Mouse (Mus musculus) heart, adult 2 months (tissue): ENCODE measurements around the gene Wipf3. TPM values are rescaled to one million over a fixed set of nuclear protein-coding genes. Genes with fewer than 3 reads are reported as not detected.

Experiments
- DNase-seq, 2 experiments: peaks; one replicate each; pipeline ENCODE4 v3.0.0; 2021
- H3K27ac ChIP-seq: fragments of 200-600 bp; 2 replicates; pipeline ENCODE4 v1.8.1; 2022
- H3K27me3 ChIP-seq: fragments of 200-500 bp; 2 replicates; pipeline ENCODE4 v1.6.1; 2012; ENCODE audit warnings: mild to moderate bottlenecking, low read length, inconsistent platforms, mixed read lengths; ENCODE audit not compliant: control insufficient read depth, insufficient read depth
- H3K36me3 ChIP-seq: fragments of 200-500 bp; 2 replicates; pipeline ENCODE4 v1.6.1; 2012; ENCODE audit warnings: low read length, inconsistent platforms; ENCODE audit not compliant: control insufficient read depth, insufficient read depth
- H3K4me1 ChIP-seq: fragments of 200-500 bp; 2 replicates; pipeline ENCODE4 v1.6.1; 2011; ENCODE audit warnings: low read length; ENCODE audit not compliant: control insufficient read depth, insufficient read depth
- H3K4me3 ChIP-seq: fragments of 200-600 bp; 2 replicates; pipeline ENCODE4 v1.8.1; 2022
- H3K79me2 ChIP-seq: fragments of 200-500 bp; replicated peaks from 2 replicates; pipeline ENCODE4 v1.6.1; 2012; ENCODE audit warnings: mild to moderate bottlenecking, inconsistent platforms, low read length, moderate library complexity, mixed read lengths; ENCODE audit not compliant: control insufficient read depth, insufficient read depth
- H3K9ac ChIP-seq: fragments of 200-500 bp; 2 replicates; pipeline ENCODE4 v1.6.1; 2012; ENCODE audit warnings: low read depth, mild to moderate bottlenecking, control low read depth, inconsistent platforms, low read length, mixed read lengths
- CTCF ChIP-seq: fragments of 200-600 bp; IDR thresholded peaks from 2 replicates; pipeline ENCODE4 v1.8.1; 2022; ENCODE audit warnings: antibody characterized with exemption, mild to moderate bottlenecking, moderate library complexity
- EP300 ChIP-seq: fragments of 200-500 bp; IDR thresholded peaks from 2 replicates; pipeline ENCODE4 v1.6.1; 2011; ENCODE audit warnings: low read depth, low read length, control low read depth; ENCODE audit not compliant: insufficient read depth
- POLR2A ChIP-seq: fragments of 200-500 bp; IDR thresholded peaks from 2 replicates; pipeline ENCODE4 v1.6.1; 2011; ENCODE audit warnings: mild to moderate bottlenecking, low read depth, low read length, control low read depth; ENCODE audit not compliant: insufficient read depth
- WGBS: fragments of 180-500 bp; shearing (Covaris S2); methylation state at CpG from one replicate; pipeline ENCODE4 v1.1.7; 2018; 5-methylcytosine and 5-hydroxymethylcytosine counted together
- intact Hi-C: fragments of 180-260 bp; cut with DNase I; formaldehyde crosslinking; loops from one replicate; pipeline ENCODE4 v1.15.1; 2025
- polyA plus RNA-seq: library from polyadenylated mRNA; depleted of rRNA; stranded (reverse); fragments of >200 nt; gene quantifications from 2 replicates; pipeline ENCODE4 v1.2.3, GENCODE M21; 2012
- total RNA-seq, 2 experiments: library from RNA; stranded (reverse); gene quantifications; 2 replicates each; pipeline ENCODE4 v1.2.3; 2021

Gene Wipf3
- total and polyA plus RNA-seq, 3 experiments, result 12.2 to 47.2 (median 26.3) TPM

GRCm38 (mm10) chr6:54485000-54485399 lies 55.6 kb downstream of the Wipf3 start:
- intact Hi-C loops, result loop anchor here (2.0 kb wide), 1 partner anchor 22 kb away; no protein-coding TSS in a partner anchor
- no peak for TF ChIP-seq POLR2A
- no peak for TF ChIP-seq EP300
- TF ChIP-seq CTCF, result no peak
- H3K79me2 ChIP-seq, result no peaks in the 10 kb centered on the region
- H3K9ac ChIP-seq, result no peak overlapping the region
- WGBS, result 78% methylated on average over 11 of the region's 12 CpGs
- H3K4me1 ChIP-seq, result peaks cover 2% of the 10 kb centered on the region; the same call in 1 of the 2 replicates
- H3K36me3 ChIP-seq, result no peaks in the 10 kb centered on the region
- no peak overlapping the region for H3K27ac ChIP-seq
- no peak for DNase-seq
- no peaks in the 10 kb centered on the region for H3K27me3 ChIP-seq
- H3K4me3 ChIP-seq, result no peak overlapping the region

DNA sequence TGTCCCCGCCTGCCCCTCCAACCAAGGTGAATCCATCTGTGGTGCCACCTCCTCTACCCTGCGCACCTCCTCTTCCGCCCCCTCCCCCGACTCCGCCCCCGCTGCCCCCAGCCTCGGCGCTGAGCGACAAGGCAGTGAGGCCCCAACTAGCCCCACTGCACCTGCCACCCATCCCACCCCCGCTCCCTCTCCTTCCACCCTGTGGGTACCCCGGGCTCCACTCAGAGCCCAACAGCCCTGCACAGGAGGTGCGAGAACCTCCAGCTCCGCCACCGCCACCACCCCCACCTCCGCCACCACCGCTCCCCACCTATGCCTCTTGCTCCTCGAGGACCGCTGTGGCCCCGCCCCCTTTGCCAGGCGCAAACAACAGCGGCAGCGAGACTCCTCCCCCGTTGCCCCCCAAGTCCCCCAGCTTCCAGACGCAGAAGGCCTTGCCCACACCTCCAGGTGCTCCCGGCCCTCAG lies 56.1 kb downstream of the Wipf3 start:
- WGBS, result 58% methylated on average over 25 of the region's 25 CpGs
- Histone ChIP-seq H3K36me3 (no peaks in the 10 kb centered on the region), H3K27me3 (no peaks in the 10 kb centered on the region), H3K79me2 (no peaks in the 10 kb centered on the region), H3K9ac (no peak overlapping the region), H3K4me3 (no peak overlapping the region), H3K27ac (no peak overlapping the region), H3K4me1 (peaks cover 2% of the 10 kb centered on the region; the same call in 1 of the 2 replicates)
- no peak for TF ChIP-seq CTCF
- TF ChIP-seq EP300, result no peak
- TF ChIP-seq POLR2A, result no peak
- no peak for DNase-seq
- intact Hi-C loops, result loop anchor here (2.0 kb wide), 1 partner anchor 21 kb away; no protein-coding TSS in a partner anchor

DNA sequence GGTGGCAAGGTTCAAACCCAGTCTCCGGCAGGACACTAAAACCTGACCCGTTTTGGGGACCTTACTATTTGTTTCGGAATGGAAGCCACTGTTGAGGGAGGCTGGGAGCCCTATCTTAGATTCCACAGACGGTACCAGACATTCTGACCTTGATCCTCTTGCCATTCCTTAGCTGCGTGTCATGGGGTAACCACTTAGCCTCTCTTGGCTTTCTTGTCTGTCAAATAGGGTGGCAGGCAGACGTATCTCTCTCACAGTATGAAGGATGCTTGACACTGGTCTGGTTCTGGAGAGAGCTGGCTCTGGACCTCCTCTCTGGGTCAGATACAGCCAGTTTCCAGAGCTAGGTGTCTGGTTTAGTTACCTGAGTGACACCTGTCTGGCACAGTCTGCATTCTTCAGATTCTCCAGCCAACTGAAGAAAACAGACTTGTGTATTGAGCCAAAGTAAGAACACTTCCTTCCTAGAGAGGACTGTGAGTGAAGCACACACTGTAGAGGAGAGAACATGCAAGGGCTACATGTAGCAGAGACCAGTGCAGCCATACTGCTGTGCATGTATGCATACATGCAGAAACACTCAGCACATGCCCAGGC lies 56.7 kb downstream of the Wipf3 start:
- Histone ChIP-seq H3K4me1 (peaks cover 2% of the 10 kb centered on the region; the same call in 1 of the 2 replicates), H3K79me2 (no peaks in the 10 kb centered on the region), H3K27me3 (no peaks in the 10 kb centered on the region), H3K36me3 (no peaks in the 10 kb centered on the region), H3K4me3 (no peak overlapping the region), H3K9ac (no peak overlapping the region), H3K27ac (no peak overlapping the region)
- TF ChIP-seq CTCF (no peak), EP300 (no peak), POLR2A (no peak)
- no peak for DNase-seq
- WGBS, result 58% methylated on average over 6 of the region's 6 CpGs
- intact Hi-C loops, result loop anchor here (2.0 kb wide), 1 partner anchor 21 kb away; no protein-coding TSS in a partner anchor

DNA sequence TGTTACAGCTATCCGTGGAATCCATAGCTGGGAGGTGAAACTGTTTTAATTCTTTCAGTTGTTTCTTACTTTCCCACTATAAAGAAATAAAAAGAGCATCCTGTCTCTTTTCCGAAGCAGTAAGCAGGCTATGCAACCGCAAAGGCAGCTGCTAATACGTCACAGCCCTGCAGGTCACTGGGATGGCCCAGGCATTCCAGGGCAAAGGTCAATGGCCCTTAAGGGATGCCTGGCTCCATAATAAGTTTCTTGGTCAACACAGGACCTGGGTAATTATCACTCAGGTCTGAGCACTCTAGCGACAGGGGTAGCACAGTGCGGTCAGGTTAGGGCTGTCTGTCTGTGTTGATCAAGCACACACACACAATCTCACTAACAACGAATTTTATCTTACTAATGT lies 61.7 kb downstream of the Wipf3 start:
- Histone ChIP-seq H3K4me3 (no peak overlapping the region), H3K36me3 (no peaks in the 10 kb centered on the region), H3K4me1 (peaks cover 2% of the 10 kb centered on the region; the same call in 1 of the 2 replicates), H3K27ac (no peak overlapping the region), H3K9ac (no peak overlapping the region), H3K79me2 (no peaks in the 10 kb centered on the region), H3K27me3 (no peaks in the 10 kb centered on the region)
- DNase-seq, result no peak
- TF ChIP-seq POLR2A, result no peak
- TF ChIP-seq CTCF, result no peak
- TF ChIP-seq EP300, result no peak
- WGBS, result 75% methylated on average over 7 of the region's 7 CpGs
- intact Hi-C loops, result no loop called here

GRCm38 (mm10) chr6:54494097-54494496 lies 64.7 kb downstream of the Wipf3 start:
- H3K27ac ChIP-seq, result no peak overlapping the region
- H3K4me1 ChIP-seq, result peaks cover under 1% of the 10 kb centered on the region; the same call in 1 of the 2 replicates
- intact Hi-C loops, result no loop called here

GRCm38 (mm10) chr6:54494612-54495398 lies 65.4 kb downstream of the Wipf3 start:
- WGBS, result 83% methylated on average over 11 of the region's 11 CpGs
- TF ChIP-seq POLR2A (no peak), CTCF (no peak), EP300 (no peak)

More at GRCm38 (mm10) chr6:54494097-54494496, 64.7 kb downstream of the Wipf3 start:
- no peak for DNase-seq
- H3K27me3 ChIP-seq, result no peaks in the 10 kb centered on the region
- H3K9ac ChIP-seq, result no peak overlapping the region
- no peaks in the 10 kb centered on the region for H3K79me2 ChIP-seq
- H3K36me3 ChIP-seq, result no peaks in the 10 kb centered on the region
- H3K4me3 ChIP-seq, result no peak overlapping the region
- TF ChIP-seq CTCF (no peak), POLR2A (no peak), EP300 (no peak)

More at GRCm38 (mm10) chr6:54494612-54495398, 65.4 kb downstream of the Wipf3 start:
- Histone ChIP-seq H3K4me1 (no peaks in the 10 kb centered on the region), H3K27ac (no peak overlapping the region), H3K79me2 (no peaks in the 10 kb centered on the region), H3K27me3 (no peaks in the 10 kb centered on the region), H3K4me3 (no peak overlapping the region), H3K9ac (no peak overlapping the region), H3K36me3 (no peaks in the 10 kb centered on the region)
- DNase-seq, result no peak
- intact Hi-C loops, result no loop called here
